Comparison of ENCODE assay signal across 8 mouse cellular contexts in the genomic region with DNA sequence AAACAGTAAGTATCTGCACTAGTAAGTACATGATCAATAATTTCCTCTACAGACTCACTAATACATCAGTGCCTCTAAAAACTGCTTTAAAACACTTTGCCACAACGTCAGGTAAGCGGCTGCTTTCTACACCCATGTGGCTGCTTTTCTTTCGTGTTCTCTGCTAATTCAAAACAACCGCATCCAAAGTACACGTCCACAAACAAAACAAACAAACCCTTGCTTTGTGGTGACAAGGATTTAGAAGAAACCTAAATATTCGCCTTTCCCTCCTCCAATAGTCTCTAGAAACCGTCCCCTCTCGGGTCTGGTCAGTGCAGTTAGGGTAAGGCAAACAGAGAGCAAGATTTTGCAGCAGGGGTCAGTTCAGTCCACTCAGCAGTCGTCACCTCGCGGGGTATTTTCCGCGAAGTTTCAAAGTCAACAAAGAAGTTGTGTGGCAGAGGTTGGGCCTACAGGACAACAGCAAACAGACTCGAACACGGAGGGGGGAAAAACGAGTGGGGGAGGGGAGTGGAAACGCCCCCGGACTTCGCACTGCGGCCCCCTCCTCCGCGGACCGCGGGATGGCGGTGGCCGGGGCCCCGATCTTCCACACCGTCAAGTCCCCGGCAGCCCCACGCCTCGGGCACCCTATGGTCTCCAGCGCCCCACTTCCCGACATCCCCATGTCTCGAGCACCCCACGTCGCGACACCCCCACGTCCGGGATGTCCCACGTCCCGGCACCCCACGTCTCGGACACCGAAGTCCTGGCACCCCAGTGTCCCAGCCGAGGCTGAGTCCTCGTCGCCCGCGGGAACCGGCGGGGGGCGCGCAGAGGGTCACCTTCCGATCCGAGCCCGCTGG. TPM values are rescaled to one million over a fixed set of nuclear protein-coding genes. Genes with fewer than 3 reads are reported as not detected.
DNase-seq lines count a peak whose midpoint lies in the region; ATAC-seq and TF ChIP-seq lines count a peak whose summit lies in the region.

No protein-coding gene starts in this region.

- peak; percentile 36 for DNase-seq in 3T3-L1 (ENCODE audit: low read depth, low spot score)
- DNase-seq in adipocyte (ENCODE audit: low spot score), result peak; percentile 72
- peak; percentile 50 for DNase-seq in embryo, embryonic 11 days
- DNase-seq in kidney, adult 9 months, result peak; percentile 62
- DNase-seq in lung, embryonic 14.5 days, result peak; percentile 55
- DNase-seq in thymus, postnatal 36 days, result peak; percentile 52 to 72

- H3K4me3 ChIP-seq in heart, embryonic 11.5 days (ENCODE audit: low read depth, low read length), result peak overlapping the region; percentile 97
- H3K4me3 ChIP-seq in lung, embryonic 14.5 days (ENCODE audit: low read depth, low read length), result peak overlapping the region; percentile 91
- peak overlapping the region; percentile 81 for H3K4me3 ChIP-seq in olfactory bulb, adult 2 months (ENCODE audit: insufficient read depth, low read depth, low read length)

- no peaks in the 10 kb centered on the region for H3K27me3 ChIP-seq in heart, embryonic 11.5 days (ENCODE audit: control insufficient read depth, insufficient read depth, low read length)
- no peaks in the 10 kb centered on the region for H3K27me3 ChIP-seq in lung, embryonic 14.5 days (ENCODE audit: insufficient read depth, low read length)

- peak overlapping the region; percentile 95 for H3K9ac ChIP-seq in heart, embryonic 11.5 days (ENCODE audit: low read depth, low read length)
- peak overlapping the region; percentile 93 for H3K9ac ChIP-seq in lung, embryonic 14.5 days

- H3K27ac ChIP-seq in heart, embryonic 11.5 days (ENCODE audit: low read depth, low read length), result peak overlapping the region; percentile 99
- peak overlapping the region; percentile 97 for H3K27ac ChIP-seq in lung, embryonic 14.5 days (ENCODE audit: low read depth)
- H3K27ac ChIP-seq in olfactory bulb, adult 2 months (ENCODE audit: insufficient read depth, low read depth, low read length), result no peak overlapping the region

- TF ChIP-seq CTCF in lung, embryonic 14.5 days (IDR thresholded peaks at IDR 0.05; ENCODE audit: low read depth), result no peak
- TF ChIP-seq CTCF in olfactory bulb, adult 2 months (IDR thresholded peaks at IDR 0.05; ENCODE audit: insufficient read depth, low read depth, low read length), result no peak

- under 1% methylated on average over 49 of the region's 56 CpGs for WGBS in heart, embryonic 11.5 days (ENCODE audit: insufficient replicate concordance)
- WGBS in lung, embryonic 14.5 days, result under 1% methylated on average over 51 of the region's 56 CpGs
- WGBS in olfactory bulb, adult 2 months, result 1% methylated on average over 55 of the region's 56 CpGs

- peaks cover 7% of the 10 kb centered on the region for H3K4me1 ChIP-seq in heart, embryonic 11.5 days (ENCODE audit: control insufficient read depth, insufficient read depth, low read length)
- peaks cover 8% of the 10 kb centered on the region; the same call in 1 of the 2 replicates for H3K4me1 ChIP-seq in lung, embryonic 14.5 days (ENCODE audit: insufficient read depth)
- peaks cover 8% of the 10 kb centered on the region for H3K4me1 ChIP-seq in olfactory bulb, adult 2 months (ENCODE audit: control insufficient read depth, insufficient read depth, low read length)

- H3K36me3 ChIP-seq in heart, embryonic 11.5 days (ENCODE audit: control insufficient read depth, insufficient read depth, low read length), result no peaks in the 10 kb centered on the region
- H3K36me3 ChIP-seq in lung, embryonic 14.5 days (ENCODE audit: insufficient read depth), result no peaks in the 10 kb centered on the region

- TF ChIP-seq POLR2A in olfactory bulb, adult 2 months (IDR thresholded peaks at IDR 0.05; ENCODE audit: insufficient read depth, low read depth, low read length), result no peak

- ATAC-seq in heart, embryonic 11.5 days (replicated peaks; ENCODE audit: insufficient number of reproducible peaks, low FRiP score, low TSS enrichment), result peak; percentile 48
- ATAC-seq in lung, embryonic 14.5 days (ENCODE audit: insufficient read depth), result peak; percentile 56

- peak overlapping the region; percentile 80 for H3K4me2 ChIP-seq in heart, embryonic 11.5 days
- peak overlapping the region; percentile 90 for H3K4me2 ChIP-seq in lung, embryonic 14.5 days

- H3K9me3 ChIP-seq in heart, embryonic 11.5 days (replicated peaks; ENCODE audit: control insufficient read depth, low read length), result no peaks in the 10 kb centered on the region
- no peaks in the 10 kb centered on the region; the same call in 1 of the 2 replicates for H3K9me3 ChIP-seq in lung, embryonic 14.5 days (ENCODE audit: low read depth, low read length)

RNA-seq across cellular contexts. Expression of a gene that starts 0.8 kb away (rescaled TPM):
- polyA plus RNA-seq in heart, embryonic 11.5 days (2014; fragmentation: Nextera tagmentation; extraction: Ambion mirVana), result 31.1 and 40.9 TPM in 2 replicates
- polyA plus RNA-seq in lung, embryonic 14.5 days (2014; fragmentation: Nextera tagmentation; extraction: Ambion mirVana), result 35.7 and 37.0 TPM in 2 replicates
- 73.0 TPM in 1 of 2 replicates, not detected in the other for polyA plus RNA-seq in olfactory bulb, adult 2 months (2012; ENCODE audit: insufficient read depth, insufficient read length, low replicate concordance, missing spikeins)

RNA-seq across cellular contexts. Expression of a gene that starts 35.2 kb away (rescaled TPM):
- 6.6 and 8.5 TPM in 2 replicates for polyA plus RNA-seq in heart, embryonic 11.5 days (2014; fragmentation: Nextera tagmentation; extraction: Ambion mirVana)
- polyA plus RNA-seq in lung, embryonic 14.5 days (2014; fragmentation: Nextera tagmentation; extraction: Ambion mirVana), result 4.5 and 5.2 TPM in 2 replicates
- polyA plus RNA-seq in olfactory bulb, adult 2 months (2012; ENCODE audit: insufficient read depth, insufficient read length, low replicate concordance, missing spikeins), result not detected in 2 replicates
